Mouse (Mus musculus): ENCODE results near the gene Fahd1.

The Fahd1 gene

DNA sequence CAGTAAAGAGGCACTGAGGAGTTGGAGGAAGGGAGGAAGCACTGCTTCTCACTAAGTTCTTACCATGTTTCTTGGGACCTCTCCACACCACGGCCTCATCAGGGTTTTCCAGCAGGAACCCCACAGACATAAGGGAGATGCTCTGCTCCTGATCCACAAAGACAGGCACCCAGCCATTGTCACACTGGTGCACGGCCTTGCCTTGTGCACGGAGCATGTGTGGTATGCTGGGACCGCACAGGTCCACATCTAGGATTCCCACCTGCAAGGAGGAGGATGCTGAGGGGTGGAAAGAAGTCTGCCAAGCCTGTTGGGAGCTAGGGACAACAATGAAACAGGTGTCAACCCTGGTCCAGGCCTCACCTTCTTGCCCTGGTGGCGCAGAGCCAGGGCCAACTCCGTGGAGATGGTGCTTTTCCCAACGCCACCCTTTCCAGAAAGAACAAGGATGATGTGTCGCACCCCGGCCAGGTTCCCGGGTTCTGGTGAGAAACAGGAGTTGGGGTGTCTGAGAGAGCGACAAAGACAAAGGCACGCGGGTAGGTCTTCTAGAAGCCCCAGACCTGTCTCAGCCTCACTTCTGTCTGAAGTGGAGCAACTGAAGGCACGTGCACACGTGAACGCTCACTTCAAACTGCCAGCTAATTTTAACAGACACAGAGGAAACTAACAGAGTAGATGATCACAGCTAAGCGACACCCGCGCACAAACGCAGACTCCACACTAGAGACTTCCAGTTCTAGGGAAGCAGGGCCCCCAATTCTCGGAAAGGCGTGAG lies 35.4 kb upstream of the Fahd1 start:
- DNase-seq (ENCODE audit: low spot score): no peak

- no peak for DNase-seq (ENCODE audit: low spot score)
Measured at GRCm38 (mm10) chr17:24884391-24884790, 34.2 kb upstream of the Fahd1 start.

DNA sequence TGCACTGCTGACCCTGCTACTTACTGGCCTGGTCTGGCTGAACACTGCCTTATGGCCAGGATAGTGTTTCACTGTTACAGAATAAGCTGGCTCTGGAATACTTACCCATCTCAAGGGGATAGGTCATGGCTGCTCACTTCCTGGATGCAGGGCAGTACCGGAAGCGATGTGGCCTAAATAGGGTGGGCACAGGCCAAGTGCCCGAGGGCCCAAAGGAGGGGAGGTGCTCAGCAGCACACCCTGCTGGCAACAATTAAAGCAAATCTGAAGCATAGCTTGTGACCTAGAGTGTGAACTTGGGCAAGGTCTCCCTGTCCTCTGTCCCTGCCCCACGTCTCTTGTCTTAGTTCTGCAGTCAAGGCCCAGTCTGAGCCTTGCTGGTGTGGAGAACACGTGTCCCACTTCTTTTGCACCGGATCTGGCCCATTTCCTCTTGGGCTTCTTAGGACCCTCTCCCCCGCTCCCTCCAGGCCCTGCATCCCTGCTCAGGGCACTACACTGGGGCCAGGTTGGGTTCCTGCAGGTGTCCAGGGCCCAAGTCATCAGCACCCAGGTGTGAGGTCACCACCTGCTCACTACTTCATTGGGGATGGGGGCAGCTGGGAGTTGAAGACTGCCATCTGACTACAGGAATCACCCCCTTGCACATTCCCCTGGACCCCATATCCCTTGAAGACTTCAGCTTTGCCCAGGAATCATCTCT lies 31.7 kb upstream of the Fahd1 start:
- peak; percentile 80 for DNase-seq (ENCODE audit: low spot score)

- no peak for DNase-seq (ENCODE audit: low spot score)
Measured at GRCm38 (mm10) chr17:24878531-24878930, 28.4 kb upstream of the Fahd1 start.

- no peak for DNase-seq (ENCODE audit: low spot score)
Measured at GRCm38 (mm10) chr17:24878117-24878397, 27.9 kb upstream of the Fahd1 start.

DNA sequence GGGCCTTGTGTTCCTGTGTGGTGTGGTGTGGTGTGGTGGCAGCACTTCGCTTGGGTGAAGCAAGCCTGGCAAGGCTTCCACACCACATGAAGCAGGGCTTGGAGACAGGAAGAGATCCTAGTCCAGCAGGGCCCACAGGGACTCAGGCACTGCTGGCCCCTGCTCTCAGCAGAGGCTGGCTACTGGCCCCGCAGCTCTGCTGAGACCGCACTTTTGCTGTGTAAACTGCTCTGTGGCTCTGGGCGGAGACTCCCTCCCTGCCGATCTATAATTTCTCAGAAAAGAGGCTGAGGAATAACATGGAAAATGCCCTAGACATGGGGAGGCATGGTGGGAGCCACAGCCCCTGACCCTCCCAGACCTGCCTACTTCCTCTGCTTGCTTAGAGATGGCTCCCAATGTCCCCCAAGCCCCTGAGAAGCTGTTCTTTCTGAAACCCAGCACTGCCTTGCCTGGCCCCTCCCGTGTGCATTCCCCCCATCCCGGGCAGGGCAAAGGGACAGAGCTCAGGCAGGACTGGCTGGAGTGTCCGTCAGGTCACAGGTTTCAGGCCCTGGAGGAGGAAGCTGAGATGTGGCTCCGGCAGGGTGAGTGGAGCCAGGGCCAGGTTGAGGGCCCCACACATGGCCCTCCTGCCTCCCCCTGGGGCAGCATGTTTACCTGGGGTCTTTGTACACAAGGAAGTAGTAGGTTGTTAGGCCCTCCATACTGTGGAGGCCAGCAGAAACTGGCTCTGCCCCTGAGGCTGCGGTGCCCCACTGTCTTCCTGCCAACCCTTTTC lies 27.4 kb upstream of the Fahd1 start:
- DNase-seq (ENCODE audit: low spot score): no peak

GRCm38 (mm10) chr17:24874989-24875388 lies 24.8 kb upstream of the Fahd1 start:
- DNase-seq (ENCODE audit: low spot score): no peak

- no peak for DNase-seq (ENCODE audit: low spot score)
Measured at GRCm38 (mm10) chr17:24874405-24874745, 24.2 kb upstream of the Fahd1 start.

DNA sequence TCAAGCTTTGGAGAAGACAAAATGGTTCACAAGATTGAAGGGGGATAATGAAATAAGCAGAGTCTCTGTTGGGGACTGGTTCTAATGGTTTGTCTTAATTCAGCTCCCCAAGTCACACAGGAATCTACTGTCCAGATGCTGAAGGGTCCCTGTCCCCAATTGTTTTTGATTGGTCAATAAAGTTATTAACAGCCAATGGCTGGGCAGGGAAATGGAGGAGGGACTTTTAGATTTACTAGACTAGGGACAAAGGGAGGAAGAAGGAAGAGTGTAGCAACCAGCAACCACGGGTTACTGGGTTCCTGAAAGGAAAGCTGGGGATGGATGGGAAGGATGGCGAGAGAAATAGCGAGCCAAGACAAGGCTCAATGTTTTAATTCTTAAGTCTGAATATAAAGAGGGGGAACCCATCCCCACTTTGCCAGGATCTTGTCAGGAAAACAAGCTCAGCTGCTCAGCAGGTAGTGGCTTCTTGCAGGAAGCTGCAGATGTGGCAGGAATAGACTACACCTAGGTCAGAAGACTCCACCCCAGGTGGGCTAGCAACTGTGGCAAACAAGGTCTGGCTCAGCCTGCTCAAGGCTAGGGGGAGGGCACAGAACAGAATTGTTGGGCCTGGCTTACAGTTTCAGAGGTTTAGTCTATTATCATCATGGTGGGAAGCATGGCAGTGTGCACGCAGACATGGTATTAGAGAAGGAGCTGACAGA lies 23.7 kb upstream of the Fahd1 start:
- DNase-seq (ENCODE audit: low spot score): no peak

GRCm38 (mm10) chr17:24867914-24868313 lies 17.8 kb upstream of the Fahd1 start:
- no peak for DNase-seq (ENCODE audit: low spot score)

DNA sequence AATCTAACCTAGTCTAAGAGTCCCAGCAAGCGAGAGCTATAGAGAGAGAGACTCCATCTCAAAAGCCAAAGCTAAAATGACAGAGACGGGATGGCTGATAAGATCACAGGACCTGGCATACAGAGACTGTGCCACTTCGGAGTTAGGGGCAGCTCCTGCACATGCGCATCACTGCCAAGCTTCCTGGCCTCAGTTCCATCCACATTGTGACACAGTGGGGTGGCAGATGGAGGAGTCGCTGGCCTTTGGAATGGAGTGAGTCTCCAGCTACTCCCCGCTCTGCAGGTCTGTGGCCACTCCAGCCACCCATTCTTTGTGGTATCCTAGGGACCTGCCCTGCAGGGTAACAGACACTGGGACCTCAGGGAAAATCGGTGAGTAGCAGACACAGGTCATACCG lies 15.6 kb upstream of the Fahd1 start, which contains the start of gene Igfals:
Igfals (plus strand) TSS at position 222 of the 400 bp plus-strand sequence.
- no peak for DNase-seq (ENCODE audit: low spot score)

DNA sequence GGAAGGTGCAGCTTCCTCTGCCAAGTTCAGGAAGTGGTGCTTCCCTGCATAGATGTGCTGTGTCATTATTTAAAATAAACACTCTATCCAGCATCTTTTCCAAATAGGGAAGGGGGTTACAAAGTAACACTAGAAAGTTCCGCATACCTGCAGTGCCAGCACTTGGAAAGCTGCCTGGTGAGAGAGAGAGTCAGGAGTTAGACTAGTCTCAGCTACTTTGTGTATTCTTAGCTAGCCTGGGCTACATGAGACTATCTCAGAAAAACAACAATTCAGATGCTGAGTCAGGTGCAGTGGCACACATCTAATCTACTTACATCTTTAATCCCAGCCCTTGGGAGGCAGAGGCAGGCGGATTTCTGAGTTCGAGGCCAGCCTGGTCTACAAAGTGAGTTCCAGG lies 11.6 kb upstream of the Fahd1 start:
- no peak for DNase-seq (ENCODE audit: low spot score)

- peak; percentile 28 for DNase-seq (ENCODE audit: low spot score)
Measured at GRCm38 (mm10) chr17:24860076-24860475, 9.9 kb upstream of the Fahd1 start.

DNA sequence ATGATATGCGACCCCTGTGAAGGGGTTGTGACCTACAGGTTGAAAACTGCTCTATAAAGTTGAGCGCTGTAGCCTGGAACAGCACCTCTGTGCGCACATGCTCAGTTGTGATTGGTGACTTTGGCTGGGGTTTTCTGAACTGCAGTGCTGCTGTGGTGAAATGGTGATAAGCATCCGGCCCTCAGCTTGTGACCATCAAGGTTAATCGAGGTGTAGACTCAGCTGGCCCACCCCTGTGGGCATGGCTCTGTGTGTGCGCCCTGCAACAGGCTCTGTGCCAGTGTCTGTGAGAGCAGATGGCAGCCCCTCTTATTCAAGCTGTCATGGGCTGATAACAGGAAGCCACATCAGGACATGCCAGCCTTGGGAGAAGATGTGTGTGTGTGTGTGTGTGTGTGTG lies 8.8 kb upstream of the Fahd1 start:
- peak; percentile 36 for DNase-seq (ENCODE audit: low spot score)

GRCm38 (mm10) chr17:24857831-24858470 lies 7.8 kb upstream of the Fahd1 start:
- no peak for DNase-seq (ENCODE audit: low spot score)

- DNase-seq (ENCODE audit: low spot score): no peak
Measured at GRCm38 (mm10) chr17:24856589-24856988, 6.4 kb upstream of the Fahd1 start.

GRCm38 (mm10) chr17:24855838-24856464 lies 5.8 kb upstream of the Fahd1 start:
- DNase-seq (ENCODE audit: low spot score): peak; percentile 34

- DNase-seq (ENCODE audit: low spot score): no peak
Measured at GRCm38 (mm10) chr17:24851381-24852125, 1.4 kb upstream of the Fahd1 start.

- peak; percentile 30 for DNase-seq (ENCODE audit: low spot score)
Measured at GRCm38 (mm10) chr17:24850773-24851127, 586 bp upstream of the Fahd1 start.

DNA sequence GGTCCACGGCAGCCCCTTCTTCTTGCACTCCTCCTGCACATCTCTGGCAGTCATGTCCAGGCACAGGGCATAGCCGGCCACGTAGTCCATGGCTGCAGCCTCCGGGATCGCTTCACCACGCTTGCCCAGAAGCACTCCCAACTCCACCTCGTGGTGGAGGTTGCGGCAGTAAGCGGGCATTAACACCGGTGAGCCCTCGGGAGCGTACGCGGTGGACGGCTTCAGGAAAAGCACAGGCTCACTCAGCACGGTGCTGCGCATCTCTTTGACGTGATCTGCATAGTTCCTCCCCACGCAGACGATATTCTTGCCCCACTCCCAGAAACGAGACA lies 465 bp downstream of the Fahd1 start:
- DNase-seq (ENCODE audit: low spot score): peak; percentile 87

- no peak for DNase-seq (ENCODE audit: low spot score)
Measured at GRCm38 (mm10) chr17:24848600-24849031, 1.5 kb downstream of the Fahd1 start.
